Mouse (Mus musculus) cerebellum, adult 2 months (tissue): ENCODE results near the gene Rtel1.

Experiments
- CTCF ChIP-seq: fragments of 200-500 bp; IDR thresholded peaks from 2 replicates; pipeline ENCODE4 v1.5.1; 2011; ENCODE audit warnings: low read depth, mild to moderate bottlenecking, control low read depth, low read length, moderate library complexity, borderline replicate concordance; ENCODE audit not compliant: insufficient read depth
- POLR2A ChIP-seq: fragments of 200-500 bp; IDR thresholded peaks from 2 replicates; pipeline ENCODE4 v1.6.1; 2011; ENCODE audit warnings: low read length, control low read depth, borderline replicate concordance; ENCODE audit not compliant: insufficient read depth

GRCm38 (mm10) chr2:181394086-181394485 lies 74.5 kb downstream of the Rtel1 start:
- no peak for TF ChIP-seq CTCF
- TF ChIP-seq POLR2A = no peak
